13 mouse cellular contexts compared by ENCODE assay signal in the genomic region with DNA sequence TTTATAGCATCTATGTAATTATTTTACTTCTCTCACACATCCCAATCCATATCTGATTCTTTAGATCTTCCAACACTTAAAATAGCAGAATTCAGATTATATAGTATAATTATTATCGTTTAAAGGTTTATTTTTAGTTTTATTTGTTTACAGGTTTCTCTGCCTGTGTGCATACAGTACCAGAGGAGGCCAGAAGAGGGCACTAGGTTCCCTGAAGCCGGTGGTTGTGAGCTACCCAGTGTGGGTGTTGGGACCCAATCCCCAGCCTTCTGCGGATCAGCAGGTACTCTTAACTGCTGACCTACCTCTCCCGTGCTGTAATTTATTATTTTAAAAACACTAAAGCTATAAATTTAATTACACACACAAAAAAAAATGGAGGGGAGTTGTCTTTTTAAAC.
DNase-seq lines count a peak whose midpoint lies in the region; ATAC-seq and TF ChIP-seq lines count a peak whose summit lies in the region.
"Had no signal": no experiment of that assay in that cellular context is flagged by ENCODE, and none has a peak within 500 bp of the region (broad histone marks: within the 10 kb centered on the region; RNA-seq: fewer than 3 reads in every experiment).

No protein-coding gene starts in this region.

- TF ChIP-seq POLR2A in small intestine, adult 2 months (IDR thresholded peaks at IDR 0.05; ENCODE audit: low read depth, low read length), result no peak

- WGBS in intestine, postnatal 0 days, result 87% methylated on average over 4 of the region's 4 CpGs
- WGBS in intestine, embryonic 15.5 days, result 89% methylated on average over 4 of the region's 4 CpGs
- 86% methylated on average over 4 of the region's 4 CpGs for WGBS in lung, postnatal 0 days
- WGBS in small intestine, adult 2 months, result 85% methylated on average over 4 of the region's 4 CpGs

- H3K27ac ChIP-seq in intestine, postnatal 0 days (ENCODE audit: low read depth, low read length), result no peak overlapping the region
- no peak overlapping the region for H3K27ac ChIP-seq in intestine, embryonic 15.5 days
- no peak overlapping the region for H3K27ac ChIP-seq in lung, postnatal 0 days (ENCODE audit: low read length)
- H3K27ac ChIP-seq in small intestine, adult 2 months (ENCODE audit: insufficient read depth, low read depth, low read length), result no peak overlapping the region

- ATAC-seq in intestine, postnatal 0 days, result no peak
- ATAC-seq in intestine, embryonic 15.5 days, result no peak
- no peak for ATAC-seq in lung, postnatal 0 days

- no peaks in the 10 kb centered on the region for H3K4me1 ChIP-seq in intestine, postnatal 0 days (replicated peaks; ENCODE audit: control insufficient read depth, insufficient read depth, low read length)
- peaks cover 5% of the 10 kb centered on the region; the same call in 1 of the 2 replicates for H3K4me1 ChIP-seq in intestine, embryonic 15.5 days (replicated peaks)
- no peaks in the 10 kb centered on the region for H3K4me1 ChIP-seq in lung, postnatal 0 days (ENCODE audit: insufficient read depth, low read depth, low read length)
- H3K4me1 ChIP-seq in E14TG2a.4 (replicated peaks; ENCODE audit: low read depth, low read length), result peaks cover 61% of the 10 kb centered on the region
- 0 out of 2 replicates have a peak, but pooled peaks cover 4% of the 10 kb centered on the region for H3K4me1 ChIP-seq in small intestine, adult 2 months (ENCODE audit: control insufficient read depth, insufficient read depth, insufficient read length, low read length)

- TF ChIP-seq EP300 in lung, postnatal 0 days (IDR thresholded peaks at IDR 0.05), result no peak

- TF ChIP-seq CTCF in intestine, postnatal 0 days (IDR thresholded peaks at IDR 0.05; ENCODE audit: low read depth), result peak; percentile 41
- TF ChIP-seq CTCF in lung, postnatal 0 days (IDR thresholded peaks at IDR 0.05), result 0 out of 2 replicates have a peak, but pooled peaks have one; percentile 13
- peak; percentile 65 for TF ChIP-seq CTCF in E14TG2a.4 (conservative IDR thresholded peaks at IDR 0.05; ENCODE audit: low read length)
- TF ChIP-seq CTCF in small intestine, adult 2 months (IDR thresholded peaks at IDR 0.05; ENCODE audit: extremely low read depth, insufficient read length, insufficient replicate concordance, low read depth, low read length), result peak; percentile 44; the same call in 1 of the 2 replicates

- no peak overlapping the region for H3K4me3 ChIP-seq in intestine, postnatal 0 days (ENCODE audit: low read depth, low read length)
- H3K4me3 ChIP-seq in intestine, embryonic 15.5 days (replicated peaks), result no peak overlapping the region
- no peak overlapping the region for H3K4me3 ChIP-seq in lung, postnatal 0 days (ENCODE audit: low read depth, low read length)
- H3K4me3 ChIP-seq in E14TG2a.4 (replicated peaks; ENCODE audit: low read length), result no peak overlapping the region
- no peak overlapping the region for H3K4me3 ChIP-seq in small intestine, adult 2 months (ENCODE audit: low read depth, low read length)
- H3K4me3 ChIP-seq: myocyte had no signal

- 0 out of 2 replicates have a peak, but pooled peaks cover under 1% of the 10 kb centered on the region for H3K27me3 ChIP-seq in intestine, postnatal 0 days (replicated peaks; ENCODE audit: control insufficient read depth, insufficient read depth, low read length)
- H3K27me3 ChIP-seq in intestine, embryonic 15.5 days (replicated peaks), result peaks cover 6% of the 10 kb centered on the region; the same call in 1 of the 2 replicates
- no peaks in the 10 kb centered on the region for H3K27me3 ChIP-seq in lung, postnatal 0 days (replicated peaks; ENCODE audit: insufficient read depth, low read length)
- peaks cover 7% of the 10 kb centered on the region for H3K27me3 ChIP-seq in E14TG2a.4 (ENCODE audit: insufficient read depth, low read length)
- peaks cover 1% of the 10 kb centered on the region; the same call in 1 of the 2 replicates for H3K27me3 ChIP-seq in small intestine, adult 2 months (ENCODE audit: control insufficient read depth, insufficient read depth, low read length)

- H3K9me3 ChIP-seq in intestine, postnatal 0 days (ENCODE audit: control insufficient read depth), result no peaks in the 10 kb centered on the region
- H3K9me3 ChIP-seq in intestine, embryonic 15.5 days, result no peaks in the 10 kb centered on the region
- no peaks in the 10 kb centered on the region for H3K9me3 ChIP-seq in lung, postnatal 0 days (ENCODE audit: low read length)
- H3K9me3 ChIP-seq in E14TG2a.4 (ENCODE audit: low read length), result peaks cover 5% of the 10 kb centered on the region; the same call in 1 of the 2 replicates

- no peak for DNase-seq in lung, postnatal 0 days (ENCODE audit: low spot score)
- no peak for DNase-seq in lung, postnatal 4 days
- no peak for DNase-seq in spleen, postnatal 14 days (ENCODE audit: low spot score in 2 of 2)
- DNase-seq: adrenal gland, postnatal 14 days; heart, postnatal 4 days; kidney, postnatal 14 days; left cerebral cortex, postnatal 4 days; lung, adult 18-20 months had no signal

- H3K4me2 ChIP-seq in intestine, postnatal 0 days (replicated peaks; ENCODE audit: low read depth), result no peak overlapping the region
- H3K4me2 ChIP-seq in intestine, embryonic 15.5 days (replicated peaks), result no peak overlapping the region
- H3K4me2 ChIP-seq in lung, postnatal 0 days (replicated peaks; ENCODE audit: low read depth, low read length), result no peak overlapping the region

- H3K36me3 ChIP-seq in intestine, postnatal 0 days (ENCODE audit: control insufficient read depth, insufficient read depth), result no peaks in the 10 kb centered on the region
- no peaks in the 10 kb centered on the region for H3K36me3 ChIP-seq in intestine, embryonic 15.5 days
- H3K36me3 ChIP-seq in lung, postnatal 0 days (ENCODE audit: insufficient read depth, low read length), result no peaks in the 10 kb centered on the region
- no peaks in the 10 kb centered on the region for H3K36me3 ChIP-seq in E14TG2a.4 (ENCODE audit: insufficient read depth, low read length)
- H3K36me3 ChIP-seq in small intestine, adult 2 months (ENCODE audit: control insufficient read depth, insufficient read depth, low read length), result no peaks in the 10 kb centered on the region

- H3K9ac ChIP-seq in intestine, postnatal 0 days (ENCODE audit: low read depth, low read length), result no peak overlapping the region
- H3K9ac ChIP-seq in intestine, embryonic 15.5 days, result no peak overlapping the region
- no peak overlapping the region for H3K9ac ChIP-seq in lung, postnatal 0 days (replicated peaks; ENCODE audit: low read depth)

Comparison
In these comparisons a context has a peak if more than half of its experiments do, and no peak if none do; other contexts are left out.
1. CTCF ChIP-seq: peak in every context shown above with its lines; median percentile 65 in E14TG2a.4; 44 in small intestine, adult 2 months; 41 in intestine, postnatal 0 days; 13 in lung, postnatal 0 days.